Mouse (Mus musculus) natural killer cell, adult 2 months (primary cell): ENCODE measurements around the gene Dact3.
A peak's percentile ranks its signal among the peaks of the same experiment; 100 is the strongest.

Experiments used
- DNase-seq, 2 experiments: peaks; one replicate each; pipeline ENCODE4 v3.0.0; 2022; ENCODE audit warnings: low spot score in 2 of 2

Dact3 gene

DNA sequence AGATGAGACGGTGACA is at the start of gene Dact3:
TSS of gene Dact3 (plus strand) at position 8 of the 16 bp plus-strand sequence.
- no peak for DNase-seq

DNA sequence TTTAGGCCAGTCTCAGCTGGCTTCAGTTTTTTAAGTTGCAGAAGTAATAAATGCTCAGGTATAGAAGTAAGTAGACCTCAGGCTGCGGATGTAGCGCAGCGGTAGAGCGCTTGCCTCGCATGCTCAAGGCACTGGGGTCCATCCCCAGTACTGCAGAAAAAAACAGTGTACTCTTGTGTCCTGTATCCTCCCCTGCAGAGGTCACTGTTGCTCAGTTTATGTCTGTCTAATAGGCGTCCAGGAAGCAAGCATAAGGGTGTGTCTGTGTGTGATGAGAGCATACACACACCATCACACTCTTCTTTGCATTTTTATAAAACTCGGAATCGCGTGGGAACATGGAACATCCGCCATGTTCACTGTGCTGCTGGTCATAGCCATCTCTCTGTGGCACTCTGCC is 49.3 kb upstream of the Dact3 start:
- peak in 1 of 2 experiments; percentile 75 for DNase-seq

DNA sequence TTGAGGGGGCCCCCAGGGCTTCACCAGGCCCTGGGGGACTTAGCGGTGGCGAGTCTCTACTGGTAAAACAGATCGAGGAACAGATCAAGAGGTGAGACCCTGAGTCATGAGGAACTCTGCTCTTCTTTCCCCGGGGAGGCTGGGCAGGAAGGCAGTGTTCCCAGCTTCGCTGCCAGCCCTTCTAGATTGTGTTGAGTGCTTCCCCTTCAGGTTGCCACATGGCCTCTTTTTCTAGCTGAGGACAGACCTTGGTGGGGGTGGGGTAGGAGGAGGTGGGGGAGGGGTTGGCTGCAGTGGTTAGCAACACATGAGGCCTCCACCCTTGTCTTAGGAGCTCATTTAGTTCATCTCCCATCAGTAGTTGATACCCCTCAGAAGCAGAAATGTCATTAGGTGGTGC is 48.5 kb upstream of the Dact3 start:
- DNase-seq = no peak

DNA sequence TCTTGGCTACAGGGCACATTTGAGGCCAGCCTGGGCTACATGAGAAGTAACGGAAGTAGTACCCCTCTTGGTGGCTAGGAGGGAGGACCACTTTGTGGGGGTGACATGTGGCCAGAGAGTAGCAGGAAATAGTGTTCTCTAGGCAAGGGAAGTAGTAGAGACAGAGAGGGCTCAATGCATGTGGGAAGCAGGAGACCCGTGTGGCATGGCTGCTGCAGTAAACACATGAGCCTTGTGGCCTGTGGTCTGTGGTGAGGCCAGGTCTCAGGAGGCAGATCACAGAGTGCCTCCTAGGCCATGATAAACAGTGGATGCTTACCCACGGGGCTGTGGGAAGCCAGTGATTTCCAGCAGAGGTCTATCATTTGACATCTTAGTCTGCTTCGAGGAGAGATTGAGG is 47.8 kb upstream of the Dact3 start:
- peak in 1 of 2 experiments; percentile 48 for DNase-seq

DNA sequence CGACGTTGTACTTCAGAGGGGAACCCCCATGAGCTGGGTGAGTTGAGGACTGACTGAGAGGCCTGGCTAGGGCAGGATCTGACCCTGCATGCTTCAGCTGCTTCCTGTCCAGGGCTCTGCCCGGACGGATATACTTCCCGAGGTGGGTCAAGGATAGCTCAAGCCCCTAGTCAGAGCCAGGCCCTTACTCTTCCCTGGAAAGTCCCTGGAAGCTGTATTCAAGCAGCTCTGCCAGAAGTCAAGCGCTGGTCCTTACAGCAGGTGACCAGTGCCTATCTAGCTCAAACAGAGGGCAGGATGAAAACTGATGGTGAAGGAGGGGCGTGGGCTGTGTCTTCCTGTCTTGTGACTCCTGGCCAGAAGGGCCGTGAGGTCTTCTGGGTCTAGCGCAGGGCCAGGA is 44.7 kb upstream of the Dact3 start:
- DNase-seq = no peak

DNA sequence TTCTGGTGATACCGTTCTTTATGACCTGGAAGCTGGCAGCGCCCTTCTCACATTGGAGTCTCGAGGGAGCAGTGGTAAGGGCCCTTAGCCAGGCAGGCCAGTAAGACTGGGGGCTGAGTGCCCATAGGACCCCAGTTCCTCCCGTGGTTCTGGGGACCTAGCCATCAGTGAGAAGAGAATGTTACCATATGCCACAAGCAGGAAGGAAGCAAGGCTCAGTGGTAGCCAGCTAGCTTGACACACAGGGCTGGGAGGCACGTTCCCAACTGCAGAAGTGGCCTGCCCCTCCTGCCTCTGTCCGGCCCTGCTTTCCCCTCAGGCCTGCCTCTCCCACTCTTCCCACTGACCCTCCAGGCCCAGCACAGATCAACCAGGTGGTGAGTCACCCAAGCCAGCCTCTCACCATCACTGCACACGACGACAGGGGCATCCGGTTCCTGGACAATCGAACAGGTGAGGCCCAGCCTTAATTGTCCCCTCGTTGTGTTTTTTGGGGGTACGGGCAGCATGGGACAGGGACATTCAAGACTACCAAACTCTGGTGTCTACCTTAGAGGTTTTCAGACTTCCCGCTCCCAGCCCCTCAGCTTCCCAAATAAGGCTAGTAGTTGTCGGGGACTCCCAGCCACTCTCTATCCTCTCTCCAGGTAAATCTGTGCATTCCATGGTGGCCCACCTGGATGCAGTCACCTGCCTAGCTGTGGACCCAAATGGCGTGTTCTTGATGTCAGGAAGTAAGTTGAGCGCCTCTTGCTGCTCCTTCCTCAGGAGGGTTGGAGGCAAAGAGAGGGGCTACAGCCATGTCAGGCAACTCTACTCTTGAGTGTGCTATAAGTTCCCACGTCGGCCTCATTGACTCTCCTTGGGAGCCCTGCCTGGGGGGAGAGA is 37.0 kb upstream of the Dact3 start:
- DNase-seq = no peak

DNA sequence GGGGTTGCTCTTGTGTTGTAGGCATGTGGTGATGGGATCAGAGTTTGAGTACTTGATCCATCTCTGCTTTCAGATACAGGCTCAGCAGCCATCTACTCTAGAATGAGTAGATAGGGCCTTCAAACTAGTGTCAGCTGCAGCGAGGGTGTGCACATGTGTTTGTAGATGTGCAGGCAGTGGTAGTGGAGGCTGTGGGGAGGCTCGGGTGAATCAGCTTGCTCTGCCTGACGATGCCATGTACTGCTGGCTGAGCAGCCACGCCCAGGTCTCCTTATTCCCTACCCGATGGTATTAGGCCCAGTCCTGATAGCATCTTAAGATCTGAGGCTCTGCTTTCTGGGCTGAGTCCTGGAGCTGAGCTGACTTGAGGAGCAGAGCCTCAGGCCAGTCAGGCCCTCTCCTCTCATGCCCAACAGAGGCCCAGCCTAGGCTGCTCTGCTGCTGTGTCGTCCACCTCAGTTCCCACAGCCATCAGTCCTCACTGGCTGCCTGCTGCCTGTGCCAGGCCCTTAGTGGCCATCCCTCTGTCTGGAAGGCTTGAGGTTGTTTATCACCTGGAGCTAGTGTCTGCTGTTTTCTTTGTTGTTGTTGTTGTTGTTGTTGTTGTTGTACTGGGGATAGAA is 36.2 kb upstream of the Dact3 start:
- DNase-seq = no peak

DNA sequence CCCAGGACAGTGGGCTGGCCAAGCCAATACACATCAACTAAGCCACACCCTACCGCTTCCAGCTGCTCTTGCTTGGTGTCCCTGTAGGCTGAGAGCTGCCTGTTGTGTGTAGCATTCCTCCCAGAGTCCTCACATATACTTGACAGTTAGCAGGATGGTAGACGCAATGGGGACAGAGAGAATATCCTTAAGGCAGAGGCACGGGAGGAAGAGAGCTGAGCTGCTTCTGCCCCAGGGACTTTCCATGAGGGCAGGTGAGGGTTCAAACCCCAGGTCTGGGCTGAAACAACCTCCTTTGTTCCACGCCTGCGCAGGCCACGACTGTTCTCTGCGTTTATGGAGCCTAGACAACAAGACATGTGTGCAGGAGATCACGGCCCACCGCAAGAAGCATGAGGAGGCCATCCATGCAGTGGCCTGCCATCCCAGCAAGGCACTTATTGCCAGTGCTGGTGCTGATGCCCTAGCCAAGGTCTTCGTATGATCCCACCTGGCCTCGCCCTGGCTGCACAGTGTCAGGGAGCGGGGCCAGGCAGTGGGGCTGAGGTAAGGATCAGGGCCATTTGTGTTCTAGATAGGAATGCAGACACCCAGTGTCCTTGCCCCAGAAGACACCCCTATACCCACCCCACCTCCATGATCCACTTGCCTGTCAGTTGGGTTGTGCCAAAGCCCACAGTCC is 35.5 kb upstream of the Dact3 start:
- DNase-seq = no peak

DNA sequence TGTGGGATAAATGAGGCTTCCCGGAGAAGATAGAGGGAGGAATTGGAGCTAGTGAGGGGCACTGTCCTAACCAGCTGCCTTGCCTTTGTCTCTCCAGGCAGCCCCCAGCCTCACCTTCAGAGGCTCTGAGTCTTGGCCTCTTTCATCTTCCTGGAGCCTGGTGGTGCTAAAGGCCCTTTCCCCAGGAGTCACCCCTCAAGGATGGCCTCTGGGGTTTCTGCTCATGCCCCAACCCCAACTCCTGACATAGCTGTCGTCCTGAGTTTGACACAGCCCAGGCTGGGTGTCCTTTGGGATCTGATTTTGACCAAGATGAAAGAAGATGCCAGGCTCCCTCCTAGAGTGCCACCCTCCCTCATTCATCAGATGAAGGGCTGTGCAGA is 35.0 kb upstream of the Dact3 start:
- DNase-seq = no peak

DNA sequence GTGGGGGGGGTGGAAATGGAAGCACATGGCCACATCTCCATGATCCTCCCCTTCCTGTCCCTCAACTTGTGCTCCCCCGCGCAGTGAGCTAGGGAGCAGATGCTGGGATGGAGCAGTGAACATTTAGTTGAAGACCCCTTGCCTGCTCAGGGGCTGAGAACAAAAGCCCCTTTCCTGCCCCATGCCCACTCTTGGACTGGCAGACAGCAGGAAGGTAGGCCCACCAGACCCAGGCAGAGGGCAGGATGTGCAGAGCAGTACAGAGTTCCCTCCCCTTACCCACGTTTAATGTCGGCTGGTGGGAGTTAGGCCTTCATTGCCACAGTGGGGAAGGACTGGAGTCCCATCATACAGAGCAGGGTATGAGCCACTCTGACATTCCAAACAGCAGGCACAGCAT is 34.0 kb upstream of the Dact3 start:
- no peak for DNase-seq

DNA sequence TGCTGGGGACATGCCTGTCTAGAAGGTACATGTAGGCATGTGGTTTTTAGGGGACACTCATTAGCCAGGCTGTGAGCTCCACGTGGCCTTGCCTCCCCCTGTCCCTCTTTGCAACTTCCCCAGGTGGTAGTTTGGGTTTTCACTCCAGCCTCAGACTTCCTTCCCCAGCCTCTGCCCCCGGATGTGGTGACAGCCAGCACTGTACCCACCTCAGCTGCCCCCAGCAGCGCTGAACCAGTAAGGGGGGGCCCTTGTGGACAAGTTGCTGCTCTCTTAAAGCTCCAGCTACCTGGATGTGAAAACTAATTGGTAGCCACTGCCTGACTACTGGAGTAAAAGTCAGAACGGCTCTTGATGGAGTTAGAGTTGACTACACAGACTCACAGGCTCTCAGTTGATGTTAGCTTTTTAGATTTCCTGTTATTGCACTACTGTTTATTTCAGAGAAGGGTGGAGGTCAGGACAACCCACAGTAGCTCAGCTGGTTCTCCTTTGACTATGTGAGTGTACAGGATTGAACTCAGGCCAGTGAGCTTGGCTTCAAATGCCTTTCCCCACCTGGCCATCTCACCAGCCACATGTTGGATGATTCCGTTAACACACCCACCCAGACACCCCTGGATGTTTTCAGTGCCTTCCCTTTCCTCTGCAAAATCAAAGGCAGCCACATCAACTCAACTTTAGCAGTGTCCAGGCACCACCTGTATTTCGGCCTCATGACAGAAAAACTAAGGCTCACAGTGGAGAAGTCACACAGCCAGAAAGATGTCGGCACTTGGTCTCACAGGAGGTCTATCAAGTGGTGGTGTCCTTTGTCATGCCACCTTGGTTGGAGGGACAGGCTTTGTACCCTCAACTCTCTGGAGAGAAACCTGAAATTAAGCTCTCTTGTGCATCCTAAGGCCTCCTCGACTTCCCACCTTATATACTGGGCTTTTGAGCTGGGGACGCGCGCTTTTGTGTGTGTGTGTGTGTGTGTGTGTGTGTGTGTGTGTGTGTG is 33.3 kb upstream of the Dact3 start:
- peak; percentile 86 to 88 for DNase-seq

DNA sequence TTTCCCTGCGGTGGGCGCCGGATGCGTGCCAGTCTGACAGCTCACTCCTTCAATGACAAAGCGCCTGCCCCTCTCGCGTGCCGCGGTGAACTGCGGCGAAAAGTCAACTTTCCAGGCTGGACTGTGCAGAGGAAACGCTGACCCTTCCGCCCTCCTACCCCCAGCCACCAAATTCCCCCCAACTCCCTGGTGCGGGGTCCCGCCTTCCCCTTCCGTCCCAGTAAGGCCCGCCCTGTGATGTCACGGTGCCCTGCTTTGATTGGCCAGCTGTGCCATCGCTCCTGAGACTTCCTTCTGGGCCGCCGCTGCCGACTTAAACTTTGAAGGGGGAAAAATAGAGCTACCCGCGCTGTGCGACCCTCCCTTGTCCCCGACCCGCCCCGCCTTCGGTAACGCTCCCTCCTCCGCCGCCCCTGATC is 32.5 kb upstream of the Dact3 start, which contains the start of gene Prkd2:
TSS of gene Prkd2 (plus strand) at position 258 of the 419 bp plus-strand sequence.
- peak; percentile 85 to 90 for DNase-seq

DNA sequence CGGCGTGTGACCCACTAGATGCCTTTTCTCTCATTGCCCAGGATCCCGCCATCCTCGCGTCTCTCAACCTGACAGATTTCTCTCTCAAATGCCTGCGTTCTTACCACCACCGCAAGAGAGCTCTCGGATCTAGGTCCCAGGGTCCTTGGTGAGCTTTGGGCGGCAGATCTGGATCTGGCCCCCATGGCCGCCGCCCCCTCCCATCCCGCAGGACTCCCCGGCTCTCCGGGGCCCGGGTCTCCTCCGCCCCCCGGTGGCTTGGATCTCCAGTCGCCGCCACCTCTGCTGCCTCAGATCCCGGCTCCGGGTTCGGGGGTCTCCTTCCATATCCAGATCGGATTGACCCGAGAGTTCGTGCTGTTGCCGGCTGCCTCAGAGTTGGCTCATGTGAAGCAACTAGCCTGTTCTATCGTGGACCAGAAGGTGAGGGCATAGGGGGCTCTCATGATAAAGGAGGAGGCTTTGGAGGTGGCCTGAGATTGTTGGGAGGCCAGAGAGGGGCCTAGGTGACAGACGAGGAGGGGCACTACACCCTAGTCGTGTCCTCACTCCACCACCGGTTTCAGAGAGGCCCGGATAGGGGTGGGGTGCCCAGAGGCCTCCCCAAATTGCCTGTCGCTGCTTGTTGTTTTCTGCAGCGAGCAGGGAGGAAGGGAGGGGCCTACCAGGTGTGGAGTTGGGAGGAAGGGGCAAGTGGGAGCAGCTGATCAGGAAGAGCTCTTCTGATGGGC is 31.5 kb upstream of the Dact3 start:
- peak; percentile 29 to 37 for DNase-seq

DNA sequence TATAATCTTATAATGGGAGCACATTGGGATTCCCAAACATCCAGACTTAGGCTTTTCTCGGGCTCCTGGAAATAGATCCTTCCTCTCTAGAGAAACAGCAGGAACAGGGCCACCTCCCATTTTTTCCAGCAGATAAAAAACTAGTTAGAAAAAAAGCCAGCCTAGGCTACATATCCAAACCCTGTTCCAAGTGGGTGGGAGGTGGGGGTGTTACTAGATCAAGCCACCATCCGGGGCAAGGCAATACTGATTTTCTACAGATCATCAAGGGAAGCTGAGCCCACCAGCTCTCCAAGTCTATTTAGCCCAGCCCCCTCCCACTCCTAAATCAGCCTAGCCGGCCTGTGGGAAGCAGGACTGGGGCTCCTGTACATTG is 30.4 kb upstream of the Dact3 start:
- no peak for DNase-seq

DNA sequence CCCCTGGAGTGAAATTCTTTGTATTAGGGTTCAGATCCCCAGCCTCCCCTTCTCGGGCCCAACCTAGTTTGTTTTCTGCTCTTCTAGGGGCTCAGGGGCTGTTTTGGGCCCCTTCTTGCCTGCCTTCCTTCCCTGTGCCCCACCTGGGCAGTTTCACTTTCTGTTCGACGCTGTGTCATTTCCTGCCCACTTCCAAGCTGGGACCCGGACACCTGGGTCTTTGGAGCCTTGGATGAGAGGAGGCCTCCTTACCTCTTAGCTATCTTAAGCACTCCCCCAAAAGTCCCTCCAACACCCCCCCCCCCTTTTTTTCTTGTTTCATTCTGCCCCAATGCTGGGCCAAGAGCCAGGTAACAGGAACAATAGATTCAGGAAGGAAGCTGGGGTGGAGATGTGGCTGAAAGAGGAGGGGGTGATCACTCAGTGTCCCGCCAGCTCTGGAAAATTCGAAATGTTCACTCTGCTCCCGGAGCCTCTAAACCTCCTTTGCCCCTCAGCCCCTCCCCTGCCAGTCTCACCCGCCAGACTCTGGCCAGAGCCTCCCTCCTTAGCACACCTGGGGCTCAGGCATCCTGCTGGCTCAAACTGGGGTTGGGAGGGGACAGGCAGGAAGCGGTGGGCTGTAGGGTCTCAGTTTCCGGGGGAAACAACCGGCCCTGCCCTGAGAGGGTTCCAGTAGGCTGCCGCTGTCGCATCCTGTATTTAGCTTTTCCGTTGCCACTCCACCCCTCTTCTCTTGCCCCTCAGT is 29.9 kb upstream of the Dact3 start:
- peak; percentile 39 to 45 for DNase-seq

DNA sequence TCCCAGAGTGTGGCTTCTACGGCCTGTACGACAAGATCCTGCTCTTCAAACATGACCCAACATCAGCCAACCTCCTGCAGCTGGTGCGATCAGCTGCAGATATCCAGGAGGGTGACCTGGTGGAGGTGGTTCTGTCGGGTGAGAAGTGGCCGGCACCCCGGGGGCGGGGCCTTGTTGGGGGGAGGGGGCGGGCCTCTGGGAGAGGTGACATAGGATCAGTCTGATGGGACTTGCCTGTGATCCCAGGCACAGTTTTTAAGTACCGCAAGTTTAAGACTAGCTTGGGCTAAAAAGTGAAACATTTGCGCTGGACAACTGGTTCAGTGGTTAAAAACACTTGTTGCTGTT is 29.3 kb upstream of the Dact3 start:
- DNase-seq = no peak

DNA sequence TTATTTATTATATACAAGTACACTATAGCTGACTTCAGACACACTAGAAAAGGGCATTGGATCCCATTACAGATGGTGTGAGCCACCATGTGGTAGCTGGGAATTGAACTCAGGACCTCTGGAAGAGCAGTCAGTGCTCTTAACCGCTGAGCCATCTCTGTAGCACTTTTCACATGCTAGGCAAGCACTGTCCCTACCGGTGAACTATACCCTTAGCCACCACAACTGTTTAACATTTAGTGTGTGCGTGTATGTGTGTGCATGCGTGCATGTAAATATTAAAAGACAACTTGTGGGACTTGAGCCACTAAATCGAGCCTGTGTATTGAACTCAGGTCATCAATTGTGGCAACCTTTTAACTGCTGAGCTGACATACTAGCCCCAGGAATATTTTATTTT is 28.3 kb upstream of the Dact3 start:
- no peak for DNase-seq

DNA sequence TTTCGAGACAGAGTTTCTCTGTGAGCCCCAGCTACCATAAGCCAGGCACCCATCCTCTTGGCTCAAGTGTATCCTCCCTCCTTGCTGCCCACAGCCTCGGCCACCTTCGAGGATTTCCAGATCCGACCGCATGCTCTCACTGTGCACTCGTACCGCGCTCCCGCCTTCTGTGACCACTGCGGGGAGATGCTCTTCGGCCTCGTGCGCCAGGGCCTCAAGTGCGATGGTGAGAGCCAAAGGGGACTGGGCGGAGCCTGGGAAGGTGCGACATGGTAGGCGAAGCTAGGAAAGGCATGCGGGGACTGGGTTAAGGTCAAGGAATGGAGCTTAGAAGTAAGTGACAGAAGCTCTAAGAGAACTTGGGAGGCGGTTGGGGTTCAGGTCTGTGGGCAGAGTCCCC is 27.6 kb upstream of the Dact3 start:
- no peak for DNase-seq

DNA sequence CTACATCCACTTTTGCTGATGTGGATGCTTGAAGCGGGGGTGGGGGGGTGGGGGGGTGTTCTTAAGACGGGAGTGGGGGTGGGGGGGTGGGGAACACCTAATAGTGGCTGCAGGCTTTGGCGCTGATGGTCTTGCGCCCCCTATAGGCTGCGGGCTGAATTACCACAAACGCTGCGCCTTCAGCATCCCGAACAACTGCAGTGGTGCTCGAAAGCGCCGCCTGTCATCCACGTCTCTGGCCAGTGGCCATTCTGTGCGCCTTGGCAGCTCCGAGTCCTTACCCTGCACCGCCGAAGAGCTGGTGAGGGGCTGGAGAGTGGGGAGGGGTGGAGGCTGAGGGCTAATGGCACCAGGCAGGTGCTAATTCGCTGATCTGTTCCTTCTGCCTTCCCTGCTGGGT is 26.5 kb upstream of the Dact3 start:
- DNase-seq = peak; percentile 19 to 51

DNA sequence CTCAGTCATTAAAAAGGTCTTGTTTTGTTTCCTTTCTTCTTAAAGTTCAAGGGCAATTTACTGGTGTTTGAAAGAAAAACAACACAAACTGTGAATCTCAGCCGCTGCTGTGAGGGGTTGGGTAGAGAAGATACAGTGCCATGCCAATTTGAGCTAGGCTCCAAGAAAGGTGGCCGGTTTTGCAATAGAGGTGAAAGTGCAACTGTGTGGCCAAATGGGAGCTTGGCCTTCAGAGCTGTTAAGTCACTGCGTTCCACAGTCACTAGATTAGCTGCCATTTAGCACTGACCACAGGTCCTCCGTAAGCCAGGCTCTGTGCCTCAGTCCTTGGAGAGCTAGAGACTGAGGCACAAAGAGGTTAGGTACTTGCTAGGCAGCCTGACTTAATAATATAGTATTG is 23.5 kb upstream of the Dact3 start:
- DNase-seq = no peak

DNA sequence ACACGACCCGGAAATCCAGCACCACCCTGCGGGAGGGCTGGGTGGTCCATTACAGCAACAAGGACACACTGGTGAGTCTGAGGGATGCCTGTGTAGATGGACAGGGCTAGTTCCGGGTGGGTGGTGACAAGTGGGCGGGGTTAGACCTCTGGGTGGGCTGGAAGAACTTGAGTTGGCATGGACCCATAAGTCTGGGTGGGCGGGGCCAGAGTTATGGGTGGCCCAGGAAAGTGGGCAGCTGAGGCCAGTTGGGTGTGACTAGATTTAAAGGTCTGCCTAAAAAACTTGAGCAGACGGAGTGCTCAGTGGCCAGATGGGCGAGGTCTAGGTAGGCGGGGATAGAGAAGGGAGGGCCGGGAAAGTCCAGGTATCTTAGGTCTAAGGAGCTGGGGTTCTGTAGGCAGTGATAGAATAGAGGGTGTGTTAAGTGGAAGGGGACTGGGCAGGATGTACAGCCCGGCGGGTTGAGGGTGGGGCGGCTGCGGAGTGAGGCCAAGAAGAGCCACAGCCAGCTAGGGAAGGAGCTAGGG is 21.8 kb upstream of the Dact3 start:
- no peak for DNase-seq
